Mouse (Mus musculus) kidney, adult 10 weeks (tissue): Measurements from ENCODE around the gene Cd163. TPM values are rescaled to one million over a fixed set of nuclear protein-coding genes. Genes with fewer than 3 reads are reported as not detected.

Source experiments
- polyA plus RNA-seq: library from polyadenylated mRNA; stranded (reverse); fragments of 350-450 nt; fragmentation: Illumina TruSeq; extraction: RNeasy Lipid Tissue Mini Kit (QIAGEN cat#74804); gene quantifications from one replicate; pipeline ENCODE4 v1.2.3, GENCODE M21; 2014; ENCODE audit warnings: low read depth, low replicate concordance

Gene Cd163
- 0.40 TPM for polyA plus RNA-seq

DNA sequence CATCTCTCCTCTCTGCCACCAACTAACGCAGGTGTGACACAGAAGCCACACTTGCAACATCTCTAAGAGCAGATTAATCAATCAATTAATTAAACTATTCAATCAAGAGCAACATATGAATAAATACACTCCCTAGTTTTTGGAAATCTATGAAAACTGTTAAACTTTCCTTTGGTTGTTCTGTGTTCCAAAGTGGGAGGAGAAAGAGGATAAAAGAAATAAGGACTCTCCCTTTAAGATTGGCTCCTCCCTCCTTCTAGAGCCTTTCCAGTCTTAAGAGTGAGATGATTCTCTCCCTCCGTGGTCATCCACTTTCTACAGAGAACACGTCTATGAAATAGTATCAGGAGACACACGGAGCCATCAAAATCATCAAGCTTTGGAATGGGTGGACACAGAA is at the start of gene Cd163:
Gene Cd163 (plus strand): TSS at position 301 of the 400 bp plus-strand sequence.

Other genes starting within 250 kb of the Cd163 start
- gene Vmn2r27, start 72.8 kb upstream of the Cd163 start, polyA plus RNA-seq = not detected
- gene Pex5, start 110.4 kb downstream of the Cd163 start, polyA plus RNA-seq = 15.4 TPM
- gene Clstn3, start 160.1 kb downstream of the Cd163 start, polyA plus RNA-seq = not detected
- 5.5 TPM for gene C1rl, start 188.5 kb downstream of the Cd163 start, polyA plus RNA-seq
- 6.9 TPM for gene C1ra, start 207.7 kb downstream of the Cd163 start, polyA plus RNA-seq
- 38.4 TPM for gene C1s1, start 237.7 kb downstream of the Cd163 start, polyA plus RNA-seq